Mouse (Mus musculus) midbrain, postnatal 0 days (tissue): ENCODE measurements around the gene Itih5. TPM values are rescaled to one million over a fixed set of nuclear protein-coding genes. Genes with fewer than 3 reads are reported as not detected.
A peak's percentile ranks its signal among the peaks of the same experiment; 100 is the strongest.

Source experiments
- ATAC-seq: fragments of 200-750 bp; cut with Nextera tagmentation; 2 replicates; pipeline ENCODE4 v1.8.0; 2017; ENCODE audit warnings: moderate number of reproducible peaks, mild to moderate bottlenecking, moderate TSS enrichment, moderate library complexity; ENCODE audit not compliant: low FRiP score
- DNase-seq: peaks from one replicate; pipeline ENCODE4 v3.0.0-alpha.2; 2015; ENCODE audit warnings: low spot score
- H3K27ac ChIP-seq: fragments of 300-500 bp; sonication (generic); 2 replicates; pipeline ENCODE4 v1.5.1; 2014; ENCODE audit warnings: low read depth, mild to moderate bottlenecking, low read length, mixed read lengths
- H3K27me3 ChIP-seq: fragments of 300-500 bp; sonication (generic); 2 replicates; pipeline ENCODE4 v1.6.1; 2014; ENCODE audit warnings: low read length, control low read depth, mixed read lengths; ENCODE audit not compliant: insufficient read depth
- H3K36me3 ChIP-seq: fragments of 300-500 bp; sonication (generic); 2 replicates; pipeline ENCODE4 v1.6.1; 2014; ENCODE audit warnings: low read length, control low read depth, mixed read lengths; ENCODE audit not compliant: insufficient read depth
- H3K4me1 ChIP-seq: fragments of 300-500 bp; sonication (generic); 2 replicates; pipeline ENCODE4 v1.6.1; 2014; ENCODE audit warnings: mild to moderate bottlenecking, control low read depth, antibody characterized with exemption, low read length, mixed read lengths; ENCODE audit not compliant: insufficient read depth
- H3K4me2 ChIP-seq: fragments of 300-500 bp; sonication (generic); 2 replicates; pipeline ENCODE4 v1.6.1; 2014; ENCODE audit warnings: low read depth, mild to moderate bottlenecking, low read length, mixed read lengths; ENCODE audit not compliant: poor library complexity, severe bottlenecking
- H3K4me3 ChIP-seq: fragments of 300-500 bp; sonication (generic); 2 replicates; pipeline ENCODE4 v1.5.1; 2014; ENCODE audit warnings: low read depth, mild to moderate bottlenecking, low read length, moderate library complexity
- H3K9ac ChIP-seq: fragments of 300-500 bp; sonication (generic); replicated peaks from 2 replicates; pipeline ENCODE4 v1.6.1; 2014; ENCODE audit warnings: mild to moderate bottlenecking, low read length, moderate library complexity, mixed read lengths; ENCODE audit not compliant: poor library complexity, severe bottlenecking
- H3K9me3 ChIP-seq: fragments of 300-500 bp; sonication (generic); 2 replicates; pipeline ENCODE4 v1.6.1; 2016; ENCODE audit warnings: low read length, control low read depth
- CTCF ChIP-seq: IDR thresholded peaks from 2 replicates; pipeline ENCODE4 v1.5.1; 2016; ENCODE audit warnings: antibody characterized with exemption, mild to moderate bottlenecking
- WGBS: fragments of 180-500 bp; shearing (Covaris S2); extraction: QIAGEN DNeasy Blood & Tissue Kit; methylation state at CpG from one replicate; pipeline ENCODE4 v1.1.7; 2014; 5-methylcytosine and 5-hydroxymethylcytosine counted together
- polyA plus RNA-seq: library from polyadenylated mRNA; unstranded; fragments of >200 nt; fragmentation: Nextera tagmentation; extraction: Ambion mirVana; gene quantifications from 2 replicates; pipeline ENCODE4 v1.2.1, GENCODE M21; 2015
- total RNA-seq: library from RNA; depleted of rRNA; stranded (reverse); fragments of >200 nt; gene quantifications from 2 replicates; pipeline ENCODE4 v1.2.3, GENCODE M21; 2014

The Itih5 gene
- total and polyA plus RNA-seq, 2 experiments from 2014 or later: 10.2 to 18.3 TPM

DNA sequence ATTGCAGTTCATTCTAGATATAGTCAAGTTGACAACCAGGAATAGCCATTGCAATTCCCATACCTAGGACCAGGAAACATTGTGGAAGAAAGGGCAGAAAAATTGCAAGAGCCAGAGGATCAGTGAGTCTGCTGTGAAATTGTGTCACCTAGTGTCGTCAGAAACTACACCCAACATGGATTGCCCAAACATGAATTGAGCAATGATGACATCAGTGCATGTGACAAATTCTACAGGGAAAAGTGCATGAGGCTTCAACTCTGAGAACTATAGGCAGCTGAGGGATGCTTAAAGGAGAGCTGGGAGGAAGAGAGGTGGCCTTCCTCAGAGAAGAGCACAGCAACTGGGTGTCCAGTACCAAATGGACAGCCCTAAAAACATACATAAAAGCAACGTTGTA is 16.1 kb upstream of the Itih5 start:
- ATAC-seq (no peak), DNase-seq (no peak)
- Histone ChIP-seq H3K9ac (no peak overlapping the region), H3K36me3 (no peaks in the 10 kb centered on the region), H3K4me3 (no peak overlapping the region), H3K27me3 (no peaks in the 10 kb centered on the region), H3K9me3 (no peaks in the 10 kb centered on the region), H3K27ac (no peak overlapping the region), H3K4me1 (no peaks in the 10 kb centered on the region), H3K4me2 (no peak overlapping the region)
- WGBS: 86% methylated on average over 2 of the region's 2 CpGs
- TF ChIP-seq CTCF: no peak

DNA sequence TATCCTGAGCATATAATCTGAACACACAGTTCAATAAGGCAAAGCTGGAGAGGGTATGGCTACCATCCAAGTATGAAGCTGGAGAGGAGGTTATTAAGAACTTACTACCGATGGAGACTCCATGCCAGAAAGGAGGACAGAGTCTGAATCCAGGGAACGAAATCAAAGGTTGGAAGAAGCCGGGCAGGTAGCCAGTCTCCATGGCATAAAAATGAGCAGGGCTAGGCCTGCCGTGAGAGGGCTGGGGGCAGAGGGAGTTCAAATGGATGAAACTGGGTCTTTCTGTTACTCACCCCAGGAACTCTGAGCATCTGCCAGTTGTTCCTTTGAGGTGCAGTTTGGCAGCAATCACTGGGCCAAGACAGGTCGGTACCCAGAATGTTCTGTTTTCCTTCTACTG is 12.9 kb upstream of the Itih5 start:
- no peaks in the 10 kb centered on the region for H3K9me3 ChIP-seq
- no peak overlapping the region for H3K4me2 ChIP-seq
- DNase-seq: peak; percentile 14
- no peak overlapping the region for H3K9ac ChIP-seq
- no peak overlapping the region for H3K27ac ChIP-seq
- H3K4me1 ChIP-seq: no peaks in the 10 kb centered on the region
- no peak for TF ChIP-seq CTCF
- 71% methylated on average over 5 of the region's 5 CpGs for WGBS
- H3K36me3 ChIP-seq: no peaks in the 10 kb centered on the region
- H3K4me3 ChIP-seq: no peak overlapping the region
- no peak for ATAC-seq
- no peaks in the 10 kb centered on the region for H3K27me3 ChIP-seq

GRCm38 (mm10) chr2:10142472-10143454 is 10.6 kb upstream of the Itih5 start:
- ATAC-seq (peak; percentile 69), DNase-seq (peak; percentile 89)
- TF ChIP-seq CTCF: peak; percentile 86
- no peaks in the 10 kb centered on the region for H3K9me3 ChIP-seq
- no peaks in the 10 kb centered on the region for H3K36me3 ChIP-seq
- no peak overlapping the region for H3K9ac ChIP-seq
- no peak overlapping the region for H3K27ac ChIP-seq
- 33% methylated on average over 8 of the region's 8 CpGs for WGBS
- no peak overlapping the region for H3K4me3 ChIP-seq
- no peak overlapping the region for H3K4me2 ChIP-seq
- H3K4me1 ChIP-seq: no peaks in the 10 kb centered on the region
- no peaks in the 10 kb centered on the region for H3K27me3 ChIP-seq

DNA sequence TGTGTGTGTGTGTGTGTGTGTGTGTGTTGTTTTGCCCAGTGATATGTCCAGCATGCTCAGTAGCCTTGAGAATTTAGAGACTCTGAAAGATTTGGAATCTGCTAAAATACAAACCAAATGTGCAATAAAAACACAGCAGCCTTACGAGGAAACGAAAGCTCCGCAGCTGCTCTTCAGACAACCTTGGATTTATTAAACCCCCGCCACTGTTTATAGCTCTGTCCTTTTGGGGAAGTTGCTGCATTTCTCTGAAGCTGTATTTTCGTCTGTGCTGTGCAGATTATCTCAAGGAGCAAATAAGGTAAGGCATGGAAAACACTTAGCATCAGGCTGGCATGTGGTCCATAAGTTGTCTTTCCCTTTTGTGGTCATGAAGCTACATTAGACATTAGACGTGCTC is 7.9 kb upstream of the Itih5 start:
- Histone ChIP-seq H3K36me3 (no peaks in the 10 kb centered on the region), H3K9me3 (no peaks in the 10 kb centered on the region), H3K27me3 (no peaks in the 10 kb centered on the region), H3K27ac (no peak overlapping the region), H3K4me1 (no peaks in the 10 kb centered on the region), H3K9ac (no peak overlapping the region), H3K4me2 (no peak overlapping the region), H3K4me3 (no peak overlapping the region)
- no peak for TF ChIP-seq CTCF
- no peak for DNase-seq
- ATAC-seq: no peak
- 73% methylated on average over 6 of the region's 6 CpGs for WGBS

- no peak overlapping the region for H3K27ac ChIP-seq
- H3K9me3 ChIP-seq: no peaks in the 10 kb centered on the region
- no peaks in the 10 kb centered on the region for H3K36me3 ChIP-seq
- no peak overlapping the region for H3K4me3 ChIP-seq
- H3K4me1 ChIP-seq: no peaks in the 10 kb centered on the region
- DNase-seq (no peak), ATAC-seq (no peak)
- TF ChIP-seq CTCF: no peak
- no peaks in the 10 kb centered on the region for H3K27me3 ChIP-seq
- WGBS: 77% methylated on average over 8 of the region's 8 CpGs
- no peak overlapping the region for H3K9ac ChIP-seq
- H3K4me2 ChIP-seq: no peak overlapping the region
Observed at GRCm38 (mm10) chr2:10147176-10147575, 6.2 kb upstream of the Itih5 start.

DNA sequence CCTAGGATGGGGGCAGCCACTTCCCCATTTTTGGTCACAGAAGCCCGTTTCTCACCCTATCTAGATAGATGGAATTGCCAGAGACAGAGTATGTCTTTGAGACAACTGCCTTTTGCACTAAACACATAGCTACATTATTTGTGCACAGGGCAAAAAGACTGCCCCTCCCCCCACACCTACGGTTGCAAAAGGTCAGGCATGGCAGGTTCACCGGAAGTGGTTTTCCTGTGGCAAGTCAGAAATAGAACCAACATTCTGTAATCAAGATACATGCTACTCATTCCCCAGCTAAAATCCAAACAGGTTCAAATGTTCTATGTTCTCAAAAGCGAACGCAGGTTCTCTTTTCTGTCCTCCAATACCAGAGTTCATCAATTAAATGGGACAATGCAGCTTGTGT is 781 bp upstream of the Itih5 start:
- Histone ChIP-seq H3K4me2 (no peak overlapping the region), H3K9me3 (no peaks in the 10 kb centered on the region), H3K27me3 (no peaks in the 10 kb centered on the region), H3K4me3 (no peak overlapping the region), H3K9ac (no peak overlapping the region), H3K27ac (no peak overlapping the region), H3K4me1 (no peaks in the 10 kb centered on the region), H3K36me3 (no peaks in the 10 kb centered on the region)
- ATAC-seq (no peak), DNase-seq (no peak)
- whole genome bisulfite sequencing: 91% methylated on average over 5 of the region's 5 CpGs
- TF ChIP-seq CTCF: no peak
